9 mouse cellular contexts compared by ENCODE assay signal in the genomic region with DNA sequence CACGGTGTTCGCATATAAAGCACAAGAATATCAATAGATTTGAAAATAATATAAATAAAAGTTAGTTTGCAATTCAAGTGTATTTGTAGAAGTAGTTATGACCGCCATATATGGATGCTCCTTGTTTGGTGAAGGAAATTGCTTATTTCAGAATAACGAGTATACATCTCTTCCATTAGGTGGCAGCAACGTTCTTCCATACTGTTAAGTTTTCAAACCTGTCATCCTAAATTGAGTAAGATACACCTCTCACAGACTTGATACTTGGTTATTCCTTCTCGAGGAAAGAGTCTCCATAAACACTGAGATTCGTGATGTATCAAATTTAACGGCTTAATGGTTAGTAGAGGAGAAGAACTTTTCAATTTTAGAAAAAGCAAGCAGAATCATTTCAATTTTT. TPM values are rescaled to one million over a fixed set of nuclear protein-coding genes. Genes with fewer than 3 reads are reported as not detected.
DNase-seq lines count a peak whose midpoint lies in the region; ATAC-seq and TF ChIP-seq lines count a peak whose summit lies in the region.
"Had no signal": no experiment of that assay in that cellular context is flagged by ENCODE, and none has a peak within 500 bp of the region (broad histone marks: within the 10 kb centered on the region; RNA-seq: fewer than 3 reads in every experiment).

No protein-coding gene starts in this region.

- H3K36me3 ChIP-seq in stomach, postnatal 0 days (ENCODE audit: control insufficient read depth, insufficient read depth, low read length) = no peaks in the 10 kb centered on the region
- H3K36me3 ChIP-seq: heart, embryonic 13.5 days had no signal

- H3K27me3 ChIP-seq in stomach, postnatal 0 days (ENCODE audit: control insufficient read depth, insufficient read depth, low read length) = no peaks in the 10 kb centered on the region

- TF ChIP-seq CTCF in layer of hippocampus, adult 2 months (conservative IDR thresholded peaks at IDR 0.05) = peak; percentile 89
- peak; percentile 87 for TF ChIP-seq CTCF in stomach, postnatal 0 days (IDR thresholded peaks at IDR 0.05; ENCODE audit: low read depth)

- H3K4me3 ChIP-seq in layer of hippocampus, adult 2 months = no peak overlapping the region
- H3K4me3 ChIP-seq in stomach, postnatal 0 days (ENCODE audit: low read depth, low read length) = no peak overlapping the region
- H3K4me3 ChIP-seq: heart, embryonic 13.5 days had no signal

- peak; percentile 88 for ATAC-seq in inflammation-experienced regulatory T-cells, adult 6 months
- no peak for ATAC-seq in stomach, postnatal 0 days (ENCODE audit: low FRiP score, low TSS enrichment)
- ATAC-seq in cerebellum, adult (ENCODE audit: insufficient number of reproducible peaks, low FRiP score, low TSS enrichment) = no peak

- no peak overlapping the region for H3K4me2 ChIP-seq in stomach, postnatal 0 days (replicated peaks; ENCODE audit: low read depth)
- H3K4me2 ChIP-seq: heart, embryonic 13.5 days had no signal

- TF ChIP-seq EP300 in stomach, postnatal 0 days (optimal IDR thresholded peaks at IDR 0.05) = no peak

- no peaks in the 10 kb centered on the region for H3K9me3 ChIP-seq in stomach, postnatal 0 days (ENCODE audit: control insufficient read depth, low read length)
- H3K9me3 ChIP-seq: heart, embryonic 13.5 days had no signal

- no peak overlapping the region for H3K27ac ChIP-seq in layer of hippocampus, adult 2 months
- H3K27ac ChIP-seq in stomach, postnatal 0 days (replicated peaks) = no peak overlapping the region
- H3K27ac ChIP-seq: heart, embryonic 13.5 days had no signal

- no peaks in the 10 kb centered on the region for H3K4me1 ChIP-seq in stomach, postnatal 0 days (replicated peaks; ENCODE audit: control insufficient read depth, insufficient read depth)
- H3K4me1 ChIP-seq: heart, embryonic 13.5 days had no signal

- DNase-seq in layer of hippocampus, adult 2 months (ENCODE audit: low spot score in 2 of 2) = peak; percentile 34 to 42
- DNase-seq in layer of hippocampus, adult 11-12 months (ENCODE audit: low spot score) = no peak
- DNase-seq in CD8-positive naive resting alpha-beta T cell, adult 2 months (ENCODE audit: low read depth in 2 of 2, low spot score in 2 of 2) = peak; percentile 9 to 52
- DNase-seq in ZHBTc4 (ENCODE audit: low read depth, low spot score) = peak; percentile 52
- no peak for DNase-seq in stomach, postnatal 0 days (ENCODE audit: low spot score)
- no peak for DNase-seq in testis, postnatal 14 days (ENCODE audit: low spot score)

- WGBS in stomach, postnatal 0 days = 11% methylated on average over 8 of the region's 8 CpGs

- no peak overlapping the region for H3K9ac ChIP-seq in stomach, postnatal 0 days (ENCODE audit: low read length)
- H3K9ac ChIP-seq: heart, embryonic 13.5 days had no signal

RNA-seq across cellular contexts. Expression of gene Tes, which starts 37.4 kb away (rescaled TPM):
- total RNA-seq in layer of hippocampus, adult 2 months (2021) = 1 to 10 TPM; 1.8 to 2.8 TPM
- polyA plus RNA-seq in inflammation-experienced regulatory T-cells, adult 6 months (2017; shearing (Covaris generic)) = 100 to 1,000 TPM; 167 to 201 (median 200) TPM
- 111 and 114 TPM in 2 replicates for polyA plus RNA-seq in stomach, postnatal 0 days (2015; fragmentation: Nextera tagmentation; extraction: Ambion mirVana)

Comparison
In these comparisons a context has a peak if more than half of its experiments do, and no peak if none do; other contexts are left out.
1. DNase-seq: peak in layer of hippocampus, adult 2 months (2 of 2), CD8-positive naive resting alpha-beta T cell, adult 2 months (2 of 2) and ZHBTc4 (single experiment); none in layer of hippocampus, adult 11-12 months (single experiment), stomach, postnatal 0 days (single experiment) and testis, postnatal 14 days (single experiment).